Mouse (Mus musculus): ENCODE results near the gene Tfdp1. TPM values are rescaled to one million over a fixed set of nuclear protein-coding genes. Genes with fewer than 3 reads are reported as not detected.
A peak's percentile ranks its signal among the peaks of the same experiment; 100 is the strongest.

The Tfdp1 gene
- polyA plus RNA-seq, 1 experiment, result 72.3 TPM

DNA sequence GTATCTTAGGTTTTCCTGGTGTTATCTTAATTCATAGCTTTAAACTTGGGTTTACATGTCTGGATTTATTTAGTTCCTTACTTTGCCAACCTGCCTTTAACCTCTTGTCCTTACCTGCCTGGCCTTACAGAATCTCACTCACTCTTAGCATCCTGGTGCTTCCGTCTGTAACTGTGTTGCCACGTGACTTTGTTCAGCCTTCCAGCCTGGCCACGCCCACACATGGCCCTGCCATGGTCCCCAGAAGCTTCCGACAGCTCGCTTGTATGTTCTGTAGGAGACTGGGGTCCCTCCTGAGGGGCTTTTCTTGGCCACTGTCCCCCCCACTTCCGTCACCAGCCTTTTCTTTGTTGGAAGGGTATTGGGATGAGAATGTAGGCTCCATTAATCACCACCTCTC, 17.7 kb downstream of the Tfdp1 start:
- H3K27ac ChIP-seq (ENCODE audit: control insufficient read depth, insufficient read depth, low read depth, low read length, poor library complexity), result peak overlapping the region; percentile 29; the same call in 1 of the 2 replicates
- no peak for TF ChIP-seq POLR2A (IDR thresholded peaks at IDR 0.05; ENCODE audit: borderline replicate concordance, control insufficient read depth, low read depth, low read length)
- no peak for TF ChIP-seq CTCF (IDR thresholded peaks at IDR 0.05; ENCODE audit: control insufficient read depth, insufficient read depth, low read length)
- WGBS, result 74% methylated on average over 6 of the region's 6 CpGs
- H3K4me1 ChIP-seq (ENCODE audit: control insufficient read depth, insufficient read depth, low read length), result peaks cover 22% of the 10 kb centered on the region
- H3K4me3 ChIP-seq (replicated peaks; ENCODE audit: control insufficient read depth, low read depth, low read length), result no peak overlapping the region

DNA sequence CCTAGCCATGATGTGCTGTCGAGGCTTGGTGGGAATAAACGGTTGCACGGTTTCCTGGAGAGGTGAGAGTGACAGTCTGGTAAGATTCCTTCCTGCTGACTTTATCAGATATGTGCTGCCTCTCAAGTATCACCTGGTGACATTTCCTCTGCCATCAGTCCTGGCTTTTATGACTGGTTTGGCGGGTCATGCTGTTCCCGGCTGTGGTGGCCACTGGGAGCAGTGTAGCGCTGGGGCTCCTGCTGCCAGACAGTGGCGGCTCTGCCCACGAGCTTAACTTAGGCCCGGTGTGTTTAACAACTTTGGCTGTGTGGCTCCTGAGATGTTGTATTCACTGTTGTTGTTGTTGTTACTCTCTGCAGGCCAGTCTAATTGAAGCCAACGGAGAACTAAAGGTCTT, 18.1 kb downstream of the Tfdp1 start:
- TF ChIP-seq POLR2A (IDR thresholded peaks at IDR 0.05; ENCODE audit: borderline replicate concordance, control insufficient read depth, low read depth, low read length) (no peak), CTCF (IDR thresholded peaks at IDR 0.05; ENCODE audit: control insufficient read depth, insufficient read depth, low read length) (no peak)
- WGBS, result 39% methylated on average over 10 of the region's 10 CpGs
- Histone ChIP-seq H3K27ac (ENCODE audit: control insufficient read depth, insufficient read depth, low read depth, low read length, poor library complexity) (peak overlapping the region; percentile 29; the same call in 1 of the 2 replicates), H3K4me1 (ENCODE audit: control insufficient read depth, insufficient read depth, low read length) (peaks cover 20% of the 10 kb centered on the region), H3K4me3 (replicated peaks; ENCODE audit: control insufficient read depth, low read depth, low read length) (no peak overlapping the region)

DNA sequence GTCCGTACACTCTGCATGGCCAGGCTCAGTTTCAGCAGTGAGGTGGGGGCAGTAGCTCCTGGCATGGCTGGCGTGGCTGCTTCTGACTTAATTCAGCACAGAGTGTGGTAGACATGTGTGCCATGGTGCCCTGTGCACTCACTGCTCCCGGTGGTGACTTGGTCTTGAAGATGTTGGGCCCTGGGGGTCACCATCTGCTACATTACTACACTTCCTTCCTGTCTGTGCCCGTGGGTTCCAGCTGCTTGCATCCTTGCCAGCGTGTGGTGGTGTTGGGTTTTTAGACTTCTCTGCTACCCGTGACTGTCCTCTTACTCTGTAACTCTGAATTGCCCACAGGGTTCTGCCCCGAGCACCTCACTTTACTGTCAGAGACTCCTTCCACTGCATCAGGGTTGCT, 21.7 kb downstream of the Tfdp1 start:
- Histone ChIP-seq H3K4me3 (replicated peaks; ENCODE audit: control insufficient read depth, low read depth, low read length) (peak overlapping the region; percentile 18), H3K27ac (ENCODE audit: control insufficient read depth, insufficient read depth, low read depth, low read length, poor library complexity) (peak overlapping the region; percentile 79), H3K4me1 (ENCODE audit: control insufficient read depth, insufficient read depth, low read length) (peaks cover 6% of the 10 kb centered on the region; the same call in 1 of the 2 replicates)
- WGBS, result 22% methylated on average over 7 of the region's 7 CpGs
- TF ChIP-seq CTCF (IDR thresholded peaks at IDR 0.05; ENCODE audit: control insufficient read depth, insufficient read depth, low read length) (no peak), POLR2A (IDR thresholded peaks at IDR 0.05; ENCODE audit: borderline replicate concordance, control insufficient read depth, low read depth, low read length) (no peak)

DNA sequence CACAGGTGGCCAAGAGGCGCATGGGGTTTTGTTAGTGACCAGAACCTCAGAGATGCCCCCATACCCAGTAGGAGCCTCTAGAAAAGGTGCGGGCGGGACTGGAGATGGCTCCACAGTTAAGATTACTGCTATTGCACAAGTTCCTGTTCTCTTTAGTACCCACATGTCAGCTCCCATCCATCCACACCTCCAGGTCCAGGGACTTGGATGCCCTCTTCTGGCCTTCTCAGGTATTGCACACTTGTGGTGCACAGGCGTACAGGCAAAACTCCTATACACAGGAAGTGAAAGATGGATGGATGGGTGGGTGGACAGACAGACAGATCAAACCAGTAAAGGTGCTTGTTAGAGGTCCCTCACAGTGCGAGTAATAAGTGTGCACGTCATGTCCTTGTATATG, 23.3 kb downstream of the Tfdp1 start:
- Histone ChIP-seq H3K27ac (ENCODE audit: control insufficient read depth, insufficient read depth, low read depth, low read length, poor library complexity) (peak overlapping the region; percentile 9; the same call in 1 of the 2 replicates), H3K4me1 (ENCODE audit: control insufficient read depth, insufficient read depth, low read length) (peaks cover 4% of the 10 kb centered on the region; the same call in 1 of the 2 replicates), H3K4me3 (replicated peaks; ENCODE audit: control insufficient read depth, low read depth, low read length) (no peak overlapping the region)
- peak; percentile 75 for TF ChIP-seq CTCF (IDR thresholded peaks at IDR 0.05; ENCODE audit: control insufficient read depth, insufficient read depth, low read length)
- TF ChIP-seq POLR2A (IDR thresholded peaks at IDR 0.05; ENCODE audit: borderline replicate concordance, control insufficient read depth, low read depth, low read length), result no peak
- 77% methylated on average over 6 of the region's 6 CpGs for WGBS

- H3K4me1 ChIP-seq (ENCODE audit: control insufficient read depth, insufficient read depth, low read length), result no peaks in the 10 kb centered on the region
- no peak overlapping the region for H3K27ac ChIP-seq (ENCODE audit: control insufficient read depth, insufficient read depth, low read depth, low read length, poor library complexity)
- H3K4me3 ChIP-seq (replicated peaks; ENCODE audit: control insufficient read depth, low read depth, low read length), result no peak overlapping the region
- no peak for TF ChIP-seq CTCF (IDR thresholded peaks at IDR 0.05; ENCODE audit: control insufficient read depth, insufficient read depth, low read length)
- TF ChIP-seq POLR2A (IDR thresholded peaks at IDR 0.05; ENCODE audit: borderline replicate concordance, control insufficient read depth, low read depth, low read length), result no peak
- 70% methylated on average over 8 of the region's 8 CpGs for WGBS
These were observed 34.7 kb downstream of the Tfdp1 start for GRCm38 (mm10) chr8:13373151-13373662.

DNA sequence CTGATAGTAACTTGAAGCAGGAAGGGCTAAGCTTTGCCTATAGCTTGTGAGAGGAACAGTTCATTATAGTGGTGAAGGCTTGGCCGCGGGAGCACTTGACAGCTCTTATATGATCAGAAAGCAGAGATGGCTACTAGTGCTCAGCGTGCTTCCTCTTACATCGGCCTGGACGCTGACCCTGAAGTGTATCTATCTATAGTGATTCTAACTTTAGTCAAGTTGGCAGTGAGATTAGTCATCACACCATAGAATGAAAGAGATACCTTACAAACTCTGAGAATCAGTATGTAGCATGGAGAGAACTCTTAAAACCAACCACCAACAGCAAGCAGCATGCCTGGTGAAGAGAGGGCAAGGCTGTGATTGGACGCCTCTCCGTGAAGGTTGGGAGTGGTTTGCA, 43.1 kb downstream of the Tfdp1 start:
- whole genome bisulfite sequencing, result 87% methylated on average over 7 of the region's 7 CpGs
- H3K4me1 ChIP-seq (ENCODE audit: control insufficient read depth, insufficient read depth, low read length), result no peaks in the 10 kb centered on the region
- H3K4me3 ChIP-seq (replicated peaks; ENCODE audit: control insufficient read depth, low read depth, low read length), result no peak overlapping the region
- H3K27ac ChIP-seq (ENCODE audit: control insufficient read depth, insufficient read depth, low read depth, low read length, poor library complexity), result no peak overlapping the region
- TF ChIP-seq CTCF (IDR thresholded peaks at IDR 0.05; ENCODE audit: control insufficient read depth, insufficient read depth, low read length) (no peak), POLR2A (IDR thresholded peaks at IDR 0.05; ENCODE audit: borderline replicate concordance, control insufficient read depth, low read depth, low read length) (no peak)

GRCm38 (mm10) chr8:13382536-13382935, 44.0 kb downstream of the Tfdp1 start:
- Histone ChIP-seq H3K27ac (ENCODE audit: control insufficient read depth, insufficient read depth, low read depth, low read length, poor library complexity) (no peak overlapping the region), H3K4me3 (replicated peaks; ENCODE audit: control insufficient read depth, low read depth, low read length) (no peak overlapping the region), H3K4me1 (ENCODE audit: control insufficient read depth, insufficient read depth, low read length) (no peaks in the 10 kb centered on the region)
- 80% methylated on average over 3 of the region's 3 CpGs for WGBS
- TF ChIP-seq POLR2A (IDR thresholded peaks at IDR 0.05; ENCODE audit: borderline replicate concordance, control insufficient read depth, low read depth, low read length) (no peak), CTCF (IDR thresholded peaks at IDR 0.05; ENCODE audit: control insufficient read depth, insufficient read depth, low read length) (no peak)

DNA sequence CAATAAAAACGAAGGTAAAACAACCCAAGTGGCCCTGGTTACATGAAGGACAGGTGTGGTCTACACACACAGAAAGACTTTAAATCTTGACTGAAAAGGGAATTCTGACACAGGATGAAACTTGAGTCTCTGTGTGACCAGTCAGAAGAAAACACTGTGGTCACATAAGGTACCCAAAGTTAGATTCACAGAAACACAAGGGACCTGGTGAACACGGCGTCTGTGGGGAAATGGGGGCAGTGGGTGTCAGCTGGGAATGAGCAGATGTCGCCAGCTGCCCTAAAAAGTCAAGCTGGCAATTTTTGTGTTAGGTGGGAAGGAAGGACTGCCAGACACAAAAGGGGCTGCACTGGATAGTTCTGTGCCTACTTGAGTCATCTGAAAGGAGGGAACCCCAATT, 44.4 kb downstream of the Tfdp1 start:
- Histone ChIP-seq H3K4me3 (replicated peaks; ENCODE audit: control insufficient read depth, low read depth, low read length) (no peak overlapping the region), H3K27ac (ENCODE audit: control insufficient read depth, insufficient read depth, low read depth, low read length, poor library complexity) (no peak overlapping the region), H3K4me1 (ENCODE audit: control insufficient read depth, insufficient read depth, low read length) (no peaks in the 10 kb centered on the region)
- 88% methylated on average over 4 of the region's 4 CpGs for WGBS
- TF ChIP-seq CTCF (IDR thresholded peaks at IDR 0.05; ENCODE audit: control insufficient read depth, insufficient read depth, low read length), result no peak

DNA sequence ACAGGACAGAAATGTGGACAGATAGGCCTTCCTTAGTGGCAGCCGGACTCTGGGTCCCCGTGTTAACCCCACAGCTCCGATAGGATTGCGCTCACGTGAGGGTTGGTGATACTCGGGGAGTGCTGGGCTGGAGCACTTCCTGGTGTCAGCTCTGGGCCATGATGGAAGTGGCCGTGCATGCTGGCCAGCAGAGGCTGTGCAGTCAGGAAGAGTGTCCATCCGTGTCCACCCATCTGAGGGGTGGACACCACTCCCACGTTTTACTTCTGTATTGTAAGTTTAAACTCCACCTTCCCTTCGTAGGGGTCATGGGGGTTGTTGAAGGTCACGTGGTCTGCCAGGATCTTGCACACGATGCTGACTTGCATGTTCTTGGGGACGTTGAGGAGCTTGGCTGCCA, 47.8 kb downstream of the Tfdp1 start:
- Histone ChIP-seq H3K27ac (ENCODE audit: control insufficient read depth, insufficient read depth, low read depth, low read length, poor library complexity) (no peak overlapping the region), H3K4me3 (replicated peaks; ENCODE audit: control insufficient read depth, low read depth, low read length) (no peak overlapping the region), H3K4me1 (ENCODE audit: control insufficient read depth, insufficient read depth, low read length) (peaks cover 2% of the 10 kb centered on the region; the same call in 1 of the 2 replicates)
- TF ChIP-seq POLR2A (IDR thresholded peaks at IDR 0.05; ENCODE audit: borderline replicate concordance, control insufficient read depth, low read depth, low read length) (no peak), CTCF (IDR thresholded peaks at IDR 0.05; ENCODE audit: control insufficient read depth, insufficient read depth, low read length) (no peak)
- 76% methylated on average over 13 of the region's 13 CpGs for WGBS

Measured in bone marrow, adult 2 months (tissue).